Mouse (Mus musculus) lung, adult 2 months (tissue): ENCODE measurements around the gene Insl6. TPM values are rescaled to one million over a fixed set of nuclear protein-coding genes. Genes with fewer than 3 reads are reported as not detected.

Experiments used
- DNase-seq: peaks from one replicate; pipeline ENCODE4 v3.0.0; 2022
- H3K4me1 ChIP-seq: fragments of 200-500 bp; 2 replicates; pipeline ENCODE4 v1.6.1; 2011; ENCODE audit warnings: low read length; ENCODE audit not compliant: control insufficient read depth, insufficient read depth
- H3K4me3 ChIP-seq: fragments of 200-500 bp; replicated peaks from 2 replicates; pipeline ENCODE3; 2011; ENCODE audit warnings: low read depth, mild to moderate bottlenecking, control low read depth, low read length; ENCODE audit errors: extremely low read depth
- CTCF ChIP-seq: fragments of 200-500 bp; IDR thresholded peaks from 2 replicates; pipeline ENCODE4 v1.5.1; 2011; ENCODE audit warnings: mild to moderate bottlenecking, low read length, control low read depth; ENCODE audit not compliant: insufficient read depth
- POLR2A ChIP-seq: fragments of 200-500 bp; IDR thresholded peaks from 2 replicates; pipeline ENCODE4 v1.6.1; 2011; ENCODE audit warnings: low read depth, mild to moderate bottlenecking, control low read depth, low read length, borderline replicate concordance; ENCODE audit errors: extremely low read depth
- WGBS: fragments of 180-500 bp; shearing (Covaris S2); methylation state at CpG from one replicate; pipeline ENCODE4 v1.1.7; 2018; 5-methylcytosine and 5-hydroxymethylcytosine counted together
- polyA plus RNA-seq: library from polyadenylated mRNA; depleted of rRNA; stranded (reverse); fragments of >200 nt; gene quantifications from 2 replicates; pipeline ENCODE4 v1.2.3, GENCODE M21; 2012; rRNA removed

Insl6 gene
- polyA plus RNA-seq, 1 experiment = 0.82 TPM

DNA sequence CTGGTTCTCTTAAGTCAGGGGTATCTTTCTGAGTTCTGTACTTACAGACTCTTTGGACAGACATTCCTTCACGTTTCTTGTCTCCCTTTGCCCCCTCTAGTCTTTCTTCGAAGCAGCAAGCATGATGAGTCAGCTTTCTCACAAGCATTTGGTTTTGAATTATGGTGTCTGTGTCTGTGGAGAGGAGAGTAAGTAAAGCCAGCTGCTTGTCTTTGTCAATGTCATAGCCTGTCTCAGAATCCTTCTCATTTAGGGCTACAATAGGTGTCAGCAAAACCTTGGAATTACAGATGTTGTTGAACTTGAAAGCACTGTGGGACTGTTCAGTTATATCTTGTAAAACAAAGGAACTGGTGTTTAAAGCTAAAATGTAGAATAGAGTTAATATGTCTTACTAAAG lies 30.4 kb downstream of the Insl6 start:
- no peaks in the 10 kb centered on the region for H3K4me1 ChIP-seq
- WGBS = 74% methylated on average over 2 of the region's 2 CpGs
- DNase-seq = no peak
- no peak for TF ChIP-seq CTCF
- no peak for TF ChIP-seq POLR2A
- no peak overlapping the region for H3K4me3 ChIP-seq

DNA sequence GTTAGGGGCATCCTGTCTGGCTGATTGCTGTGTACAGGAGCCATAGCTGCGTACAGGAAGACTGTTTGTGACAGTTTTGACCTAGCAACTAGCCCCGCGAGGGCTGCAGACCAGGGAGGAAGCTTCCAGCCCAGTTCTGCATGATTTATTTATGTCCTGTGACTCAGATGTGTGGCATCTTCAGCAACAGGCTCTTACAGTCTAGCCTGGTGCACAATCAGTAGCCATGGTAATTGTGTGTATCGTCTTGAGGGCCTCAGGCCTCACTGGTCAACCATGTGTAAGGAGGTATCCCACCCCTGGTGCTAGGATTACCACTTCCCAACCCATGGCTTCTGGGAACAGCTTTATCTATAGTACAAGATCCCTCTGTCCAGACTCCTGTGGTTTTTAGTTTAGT lies 32.6 kb downstream of the Insl6 start:
- 54% methylated on average over 4 of the region's 4 CpGs for WGBS
- TF ChIP-seq CTCF (no peak), POLR2A (no peak)

DNA sequence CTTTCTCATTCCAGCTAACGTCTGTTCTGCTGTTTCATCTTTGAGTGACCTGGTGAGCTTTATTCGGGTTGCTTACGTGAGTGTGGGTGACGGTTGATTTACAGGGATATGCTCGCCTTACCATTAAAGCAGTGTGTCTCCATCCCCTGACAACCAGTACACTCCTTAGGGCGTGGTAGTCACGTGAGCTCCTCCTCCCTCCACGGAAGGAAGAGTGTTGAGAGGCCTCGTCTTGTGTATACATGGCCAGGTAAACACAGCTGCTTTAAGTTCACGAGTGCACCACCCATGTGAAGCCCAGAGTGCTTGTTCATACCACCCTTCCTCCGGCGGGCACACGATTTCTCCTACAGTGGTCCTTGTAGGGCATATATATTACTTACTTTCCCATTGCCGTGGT lies 33.6 kb downstream of the Insl6 start:
- WGBS = 59% methylated on average over 14 of the region's 14 CpGs
- H3K4me1 ChIP-seq = no peaks in the 10 kb centered on the region
- DNase-seq = no peak
- no peak overlapping the region for H3K4me3 ChIP-seq
- TF ChIP-seq CTCF (no peak), POLR2A (no peak)

More for the DNA sequence above, 32.6 kb downstream of the Insl6 start:
- DNase-seq = no peak
- Histone ChIP-seq H3K4me1 (no peaks in the 10 kb centered on the region), H3K4me3 (no peak overlapping the region)

DNA sequence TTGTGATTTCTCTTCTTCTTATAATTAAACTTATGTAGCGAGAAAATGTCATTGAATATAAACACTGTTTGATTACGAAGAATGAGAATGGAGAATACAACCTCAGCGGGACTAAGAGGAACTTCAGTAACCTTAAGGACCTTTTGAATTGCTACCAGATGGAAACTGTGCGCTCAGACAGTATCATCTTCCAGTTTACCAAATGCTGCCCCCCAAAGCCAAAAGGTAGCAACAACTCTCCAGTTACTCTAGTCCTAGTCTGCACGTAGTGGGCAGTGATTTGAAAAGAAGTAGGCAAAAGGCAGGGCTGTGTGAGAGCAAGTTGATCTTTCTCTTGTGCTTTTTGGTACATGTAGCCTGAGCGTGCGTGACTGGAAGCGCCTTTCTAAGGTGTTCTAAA lies 37.3 kb downstream of the Insl6 start:
- no peak for DNase-seq
- Histone ChIP-seq H3K4me3 (no peak overlapping the region), H3K4me1 (0 out of 2 replicates have a peak, but pooled peaks cover 2% of the 10 kb centered on the region)
- TF ChIP-seq POLR2A (no peak), CTCF (no peak)
- 77% methylated on average over 8 of the region's 8 CpGs for WGBS

DNA sequence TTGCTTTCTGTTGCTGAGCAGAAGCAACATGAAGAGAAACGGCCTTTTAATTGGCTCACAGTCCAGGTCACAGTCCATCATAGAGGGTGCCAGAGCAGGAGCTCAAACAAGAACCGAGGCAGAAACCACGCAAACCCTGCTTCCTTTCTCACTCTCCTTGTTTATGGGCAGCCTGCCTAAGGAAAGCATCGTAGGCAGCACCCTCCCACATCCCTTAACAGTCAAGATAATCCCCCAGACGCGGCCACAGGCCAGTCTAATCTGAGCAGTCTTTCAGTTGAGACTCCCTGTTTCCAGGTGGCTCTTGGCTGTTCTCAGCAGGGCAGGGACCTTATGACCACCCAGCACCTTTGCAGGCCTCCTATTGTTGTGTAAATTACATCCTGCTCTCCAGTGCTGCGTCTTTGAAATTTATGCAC lies 39.7 kb downstream of the Insl6 start:
- Histone ChIP-seq H3K4me3 (no peak overlapping the region), H3K4me1 (0 out of 2 replicates have a peak, but pooled peaks cover 2% of the 10 kb centered on the region)
- WGBS = 53% methylated on average over 7 of the region's 7 CpGs
- TF ChIP-seq POLR2A = no peak
- TF ChIP-seq CTCF = no peak
- DNase-seq = no peak

DNA sequence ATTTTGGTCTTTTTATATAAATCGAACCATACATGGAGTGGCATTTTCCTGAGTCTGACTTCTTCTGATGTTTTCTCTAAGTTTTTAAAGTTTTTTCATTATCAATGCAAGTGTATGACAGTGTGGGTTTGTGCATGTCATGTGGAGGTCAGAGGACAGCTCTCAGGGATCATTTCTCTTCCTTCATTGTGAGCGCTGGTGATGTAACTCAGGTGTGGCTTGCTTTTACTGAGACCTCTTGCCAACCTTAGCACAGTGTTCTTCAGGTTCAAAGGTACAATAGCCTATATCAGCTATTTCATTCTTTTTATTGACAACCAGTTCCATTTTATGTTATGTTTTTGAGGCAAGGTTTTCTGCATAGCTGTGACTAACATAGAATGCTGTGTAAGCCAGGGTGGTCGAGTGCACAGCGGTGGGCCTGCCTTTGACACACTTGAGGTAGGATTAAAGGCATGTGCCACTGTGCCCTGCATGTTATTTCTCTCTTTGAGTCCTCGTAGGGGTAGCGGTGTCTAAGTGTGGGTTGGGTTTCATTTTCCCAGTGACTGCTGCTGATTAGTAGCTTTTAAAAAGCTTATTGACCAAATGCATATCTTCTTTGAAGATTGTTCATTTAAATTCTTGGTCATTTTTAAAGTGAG lies 46.1 kb downstream of the Insl6 start:
- DNase-seq = no peak
- Histone ChIP-seq H3K4me3 (no peak overlapping the region), H3K4me1 (no peaks in the 10 kb centered on the region)
- WGBS = 83% methylated on average over 6 of the region's 6 CpGs
- no peak for TF ChIP-seq CTCF
- TF ChIP-seq POLR2A = no peak

DNA sequence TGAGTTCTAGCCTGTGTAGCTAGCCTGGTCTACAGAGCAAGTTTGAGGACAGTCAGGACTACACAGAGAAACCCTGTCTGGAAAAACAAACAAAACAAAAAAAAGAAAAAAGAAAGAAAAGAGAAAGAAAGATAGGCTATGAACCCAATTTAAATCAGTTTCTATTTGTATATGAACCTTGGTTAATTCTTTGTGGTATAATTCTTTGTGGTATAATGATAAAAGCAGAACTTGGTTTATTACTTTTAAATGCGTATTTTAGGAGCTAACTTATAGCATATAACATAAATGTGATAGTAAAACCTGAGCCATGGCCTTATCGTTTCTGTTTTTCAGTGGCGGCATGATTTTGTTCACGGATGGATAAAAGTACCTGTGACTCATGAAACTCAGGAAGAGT lies 48.7 kb downstream of the Insl6 start:
- Histone ChIP-seq H3K4me1 (no peaks in the 10 kb centered on the region), H3K4me3 (no peak overlapping the region)
- no peak for DNase-seq
- 97% methylated on average over 4 of the region's 4 CpGs for WGBS
- TF ChIP-seq POLR2A (no peak), CTCF (no peak)

DNA sequence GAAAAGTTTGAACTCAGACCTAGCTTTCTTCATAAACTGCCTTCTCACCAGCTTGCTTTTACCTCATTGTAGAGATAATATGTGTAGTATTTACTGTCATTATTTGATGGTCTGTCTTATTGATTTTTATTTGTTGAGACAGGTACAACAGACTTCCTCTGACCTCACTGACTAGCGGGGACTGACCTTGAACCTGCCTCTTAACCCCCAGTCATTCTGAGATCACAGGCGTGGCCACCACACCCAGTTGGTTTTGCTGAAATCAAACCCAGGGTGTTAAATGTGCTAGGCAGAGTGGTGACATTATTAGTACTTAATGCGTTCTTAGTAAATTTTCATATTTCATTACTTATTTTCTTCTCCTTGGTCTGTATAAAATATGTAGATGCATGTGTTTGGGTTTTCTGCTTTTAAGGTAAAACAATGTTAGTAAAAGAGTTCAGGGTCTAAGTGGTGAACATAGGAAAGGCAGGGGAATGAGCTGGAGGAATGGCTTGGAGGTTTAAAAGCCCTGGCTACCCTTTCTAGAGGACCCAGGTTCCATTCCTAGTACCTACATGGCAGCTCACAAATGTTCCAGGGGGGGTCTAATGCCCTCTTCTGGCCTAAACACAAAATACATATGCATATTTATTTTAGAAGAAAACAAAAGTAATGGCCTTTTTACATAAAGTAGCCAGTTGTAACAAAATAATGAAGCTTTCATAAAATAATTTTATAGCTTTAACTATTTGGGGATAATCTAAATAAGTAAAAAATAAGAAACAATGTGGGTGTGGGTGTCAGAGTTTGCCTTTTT lies 52.9 kb downstream of the Insl6 start:
- no peak overlapping the region for H3K4me3 ChIP-seq
- WGBS = 93% methylated on average over 3 of the region's 3 CpGs
- no peak for TF ChIP-seq CTCF
- no peak for TF ChIP-seq POLR2A
- no peak for DNase-seq
- peaks cover 2% of the 10 kb centered on the region; the same call in 1 of the 2 replicates for H3K4me1 ChIP-seq

Other genes starting within 250 kb of the Insl6 start
- 12.3 and 14.1 TPM in 2 replicates for gene Rcl1, start 224.0 kb downstream of the Insl6 start, polyA plus RNA-seq
- gene Jak2, start 73.5 kb downstream of the Insl6 start, polyA plus RNA-seq = 7.3 and 8.9 TPM in 2 replicates
- not detected in 2 replicates for gene Rln1, start 9.3 kb upstream of the Insl6 start, polyA plus RNA-seq
- 56.1 and 57.2 TPM in 2 replicates for gene Plgrkt, start 42.0 kb upstream of the Insl6 start, polyA plus RNA-seq
- gene Cd274, start 42.1 kb upstream of the Insl6 start, polyA plus RNA-seq = 5.4 and 9.0 TPM in 2 replicates
- 0.29 and 0.37 TPM in 2 replicates for gene Pdcd1lg2, start 85.6 kb upstream of the Insl6 start, polyA plus RNA-seq
- 12.3 and 19.1 TPM in 2 replicates for gene Ric1, start 196.9 kb upstream of the Insl6 start, polyA plus RNA-seq